Mouse (Mus musculus): ENCODE measurements around the gene Rasl12.

Rasl12 gene

GRCm38 (mm10) chr9:65398279-65398678 lies at the start of gene Rasl12:
Gene Rasl12, plus strand, starts transcription at chr9:65398506.
- DNase-seq (ENCODE audit: low read depth, low spot score): no peak

GRCm38 (mm10) chr9:65353251-65353650 lies 45.1 kb upstream of the Rasl12 start:
- DNase-seq (ENCODE audit: low read depth, low spot score): no peak

GRCm38 (mm10) chr9:65356561-65356960 lies 41.7 kb upstream of the Rasl12 start:
- DNase-seq (ENCODE audit: low read depth, low spot score): no peak

GRCm38 (mm10) chr9:65356971-65357370 lies 41.3 kb upstream of the Rasl12 start:
- no peak for DNase-seq (ENCODE audit: low read depth, low spot score)

GRCm38 (mm10) chr9:65358956-65359480 lies 39.3 kb upstream of the Rasl12 start:
- DNase-seq (ENCODE audit: low read depth, low spot score): no peak

- peak; percentile 8 for DNase-seq (ENCODE audit: low read depth, low spot score)
These were observed 37.5 kb upstream of the Rasl12 start, which contains the start of gene Ubap1l for GRCm38 (mm10) chr9:65360641-65361448. Gene Ubap1l, plus strand, starts transcription at chr9:65361041.

GRCm38 (mm10) chr9:65363684-65364083 lies 34.6 kb upstream of the Rasl12 start:
- DNase-seq (ENCODE audit: low read depth, low spot score): no peak

GRCm38 (mm10) chr9:65365721-65366120 lies 32.6 kb upstream of the Rasl12 start:
- no peak for DNase-seq (ENCODE audit: low read depth, low spot score)

GRCm38 (mm10) chr9:65371756-65372155 lies 26.6 kb upstream of the Rasl12 start:
- DNase-seq (ENCODE audit: low read depth, low spot score): no peak

GRCm38 (mm10) chr9:65372449-65372848 lies 25.9 kb upstream of the Rasl12 start:
- DNase-seq (ENCODE audit: low read depth, low spot score): no peak

GRCm38 (mm10) chr9:65374468-65375162 lies 23.7 kb upstream of the Rasl12 start:
- no peak for DNase-seq (ENCODE audit: low read depth, low spot score)

- peak; percentile 69 for DNase-seq (ENCODE audit: low read depth, low spot score)
These were observed 23.0 kb upstream of the Rasl12 start for GRCm38 (mm10) chr9:65375163-65375934.

- DNase-seq (ENCODE audit: low read depth, low spot score): no peak
These were observed 17.2 kb upstream of the Rasl12 start for GRCm38 (mm10) chr9:65381017-65381590.

- DNase-seq (ENCODE audit: low read depth, low spot score): no peak
These were observed 16.1 kb upstream of the Rasl12 start for GRCm38 (mm10) chr9:65382031-65382750.

- DNase-seq (ENCODE audit: low read depth, low spot score): no peak
These were observed 15.6 kb upstream of the Rasl12 start for GRCm38 (mm10) chr9:65382751-65383097.

GRCm38 (mm10) chr9:65384276-65384675 lies 14.0 kb upstream of the Rasl12 start:
- DNase-seq (ENCODE audit: low read depth, low spot score): no peak

GRCm38 (mm10) chr9:65386373-65387140 lies 11.7 kb upstream of the Rasl12 start:
- DNase-seq (ENCODE audit: low read depth, low spot score): no peak

GRCm38 (mm10) chr9:65390752-65391612 lies 7.3 kb upstream of the Rasl12 start:
- DNase-seq (ENCODE audit: low read depth, low spot score): no peak

GRCm38 (mm10) chr9:65391613-65391964 lies 6.7 kb upstream of the Rasl12 start, which contains the start of gene Kbtbd13:
Gene Kbtbd13, minus strand, starts transcription at chr9:65391652.
- DNase-seq (ENCODE audit: low read depth, low spot score): no peak

All from telencephalon, adult 2 months (tissue).